Mouse (Mus musculus): Measurements from ENCODE around the gene Ptms. TPM values are rescaled to one million over a fixed set of nuclear protein-coding genes. Genes with fewer than 3 reads are reported as not detected.

Ptms gene
- 1,732 and 2,839 TPM in 2 replicates for polyA plus RNA-seq (2012; rRNA removed)

- TF ChIP-seq POLR2A (IDR thresholded peaks at IDR 0.05; ENCODE audit: low read depth, low read length) (no peak), CTCF (conservative IDR thresholded peaks at IDR 0.05; ENCODE audit: insufficient read depth, insufficient read length, low read depth, low read length) (no peak)
- Histone ChIP-seq H3K4me3 (ENCODE audit: insufficient read depth, low read depth, low read length) (peak within 1 kb of the TSS; percentile 57), H3K4me1 (ENCODE audit: control insufficient read depth, insufficient read depth, low read length) (peaks cover 14% of the 10 kb centered on the region), H3K36me3 (ENCODE audit: control insufficient read depth, insufficient read depth, low read length) (no peaks in the 10 kb centered on the region), H3K27me3 (replicated peaks; ENCODE audit: control insufficient read depth, insufficient read depth, low read length) (no peaks in the 10 kb centered on the region), H3K27ac (ENCODE audit: insufficient read depth, low read depth, low read length) (peak within 1 kb of the TSS; percentile 100)
- WGBS, result 2% methylated on average over 13 of the region's 13 CpGs
- DNase-seq, result peak; percentile 99
Measured at GRCm38 (mm10) chr6:124919695-124920317, at the start of gene Ptms. TSS of gene Ptms (minus strand) at chr6:124920103.

GRCm38 (mm10) chr6:124967766-124968165 is 47.9 kb upstream of the Ptms start:
- WGBS, result 77% methylated on average over 4 of the region's 4 CpGs
- 0 out of 2 replicates have a peak, but pooled peaks cover 5% of the 10 kb centered on the region for H3K4me1 ChIP-seq (ENCODE audit: control insufficient read depth, insufficient read depth, low read length)
- peak; percentile 58 for DNase-seq
- H3K36me3 ChIP-seq (ENCODE audit: control insufficient read depth, insufficient read depth, low read length), result no peaks in the 10 kb centered on the region
- H3K4me3 ChIP-seq (ENCODE audit: insufficient read depth, low read depth, low read length), result no peak overlapping the region
- no peaks in the 10 kb centered on the region for H3K27me3 ChIP-seq (replicated peaks; ENCODE audit: control insufficient read depth, insufficient read depth, low read length)
- no peak overlapping the region for H3K27ac ChIP-seq (ENCODE audit: insufficient read depth, low read depth, low read length)
- TF ChIP-seq CTCF (conservative IDR thresholded peaks at IDR 0.05; ENCODE audit: insufficient read depth, insufficient read length, low read depth, low read length), result peak; percentile 54
- no peak for TF ChIP-seq POLR2A (IDR thresholded peaks at IDR 0.05; ENCODE audit: low read depth, low read length)

- Histone ChIP-seq H3K27ac (ENCODE audit: insufficient read depth, low read depth, low read length) (no peak overlapping the region), H3K36me3 (ENCODE audit: control insufficient read depth, insufficient read depth, low read length) (no peaks in the 10 kb centered on the region), H3K27me3 (replicated peaks; ENCODE audit: control insufficient read depth, insufficient read depth, low read length) (no peaks in the 10 kb centered on the region), H3K4me1 (ENCODE audit: control insufficient read depth, insufficient read depth, low read length) (0 out of 2 replicates have a peak, but pooled peaks cover 5% of the 10 kb centered on the region), H3K4me3 (ENCODE audit: insufficient read depth, low read depth, low read length) (no peak overlapping the region)
- TF ChIP-seq POLR2A (IDR thresholded peaks at IDR 0.05; ENCODE audit: low read depth, low read length), result no peak
- TF ChIP-seq CTCF (conservative IDR thresholded peaks at IDR 0.05; ENCODE audit: insufficient read depth, insufficient read length, low read depth, low read length), result peak; percentile 40; the same call in 1 of the 2 replicates
- DNase-seq, result peak; percentile 27
- 84% methylated on average over 7 of the region's 7 CpGs for WGBS
Measured at GRCm38 (mm10) chr6:124966466-124967118, 46.7 kb upstream of the Ptms start.

GRCm38 (mm10) chr6:124965747-124966146 is 45.8 kb upstream of the Ptms start:
- TF ChIP-seq POLR2A (IDR thresholded peaks at IDR 0.05; ENCODE audit: low read depth, low read length) (no peak), CTCF (conservative IDR thresholded peaks at IDR 0.05; ENCODE audit: insufficient read depth, insufficient read length, low read depth, low read length) (no peak)
- Histone ChIP-seq H3K4me3 (ENCODE audit: insufficient read depth, low read depth, low read length) (peak overlapping the region; percentile 100), H3K36me3 (ENCODE audit: control insufficient read depth, insufficient read depth, low read length) (no peaks in the 10 kb centered on the region), H3K27ac (ENCODE audit: insufficient read depth, low read depth, low read length) (peak overlapping the region; percentile 95), H3K4me1 (ENCODE audit: control insufficient read depth, insufficient read depth, low read length) (0 out of 2 replicates have a peak, but pooled peaks cover 5% of the 10 kb centered on the region), H3K27me3 (replicated peaks; ENCODE audit: control insufficient read depth, insufficient read depth, low read length) (no peaks in the 10 kb centered on the region)
- 8% methylated on average over 15 of the region's 15 CpGs for WGBS
- DNase-seq, result no peak

GRCm38 (mm10) chr6:124965088-124965719 is 45.3 kb upstream of the Ptms start, which contains the start of gene Cops7a:
TSS of gene Cops7a (minus strand) at chr6:124965538.
- under 1% methylated on average over 68 of the region's 68 CpGs for WGBS
- TF ChIP-seq CTCF (conservative IDR thresholded peaks at IDR 0.05; ENCODE audit: insufficient read depth, insufficient read length, low read depth, low read length), result no peak
- TF ChIP-seq POLR2A (IDR thresholded peaks at IDR 0.05; ENCODE audit: low read depth, low read length), result peak; percentile 36
- peak; percentile 96 for DNase-seq
- H3K4me1 ChIP-seq (ENCODE audit: control insufficient read depth, insufficient read depth, low read length), result 0 out of 2 replicates have a peak, but pooled peaks cover 5% of the 10 kb centered on the region
- no peaks in the 10 kb centered on the region for H3K36me3 ChIP-seq (ENCODE audit: control insufficient read depth, insufficient read depth, low read length)
- peak within 1 kb of the TSS; percentile 95 for H3K27ac ChIP-seq (ENCODE audit: insufficient read depth, low read depth, low read length)
- H3K27me3 ChIP-seq (replicated peaks; ENCODE audit: control insufficient read depth, insufficient read depth, low read length), result no peaks in the 10 kb centered on the region
- H3K4me3 ChIP-seq (ENCODE audit: insufficient read depth, low read depth, low read length), result peak within 1 kb of the TSS; percentile 100

GRCm38 (mm10) chr6:124964638-124965037 is 44.7 kb upstream of the Ptms start:
- 0 out of 2 replicates have a peak, but pooled peaks cover 5% of the 10 kb centered on the region for H3K4me1 ChIP-seq (ENCODE audit: control insufficient read depth, insufficient read depth, low read length)
- DNase-seq, result no peak
- H3K27me3 ChIP-seq (replicated peaks; ENCODE audit: control insufficient read depth, insufficient read depth, low read length), result no peaks in the 10 kb centered on the region
- 12% methylated on average over 16 of the region's 16 CpGs for WGBS
- H3K27ac ChIP-seq (ENCODE audit: insufficient read depth, low read depth, low read length), result peak overlapping the region; percentile 95; the same call in 1 of the 2 replicates
- H3K4me3 ChIP-seq (ENCODE audit: insufficient read depth, low read depth, low read length), result peak overlapping the region; percentile 100
- H3K36me3 ChIP-seq (ENCODE audit: control insufficient read depth, insufficient read depth, low read length), result no peaks in the 10 kb centered on the region
- no peak for TF ChIP-seq POLR2A (IDR thresholded peaks at IDR 0.05; ENCODE audit: low read depth, low read length)
- TF ChIP-seq CTCF (conservative IDR thresholded peaks at IDR 0.05; ENCODE audit: insufficient read depth, insufficient read length, low read depth, low read length), result no peak
